Mouse (Mus musculus) ovary, adult 10 weeks (tissue): ENCODE measurements around the gene Atpif1. TPM values are rescaled to one million over a fixed set of nuclear protein-coding genes. Genes with fewer than 3 reads are reported as not detected.

Experiments
- polyA plus RNA-seq: library from polyadenylated mRNA; stranded (reverse); fragments of 350-450 nt; fragmentation: Illumina TruSeq; extraction: RNeasy Lipid Tissue Mini Kit (QIAGEN cat#74804); gene quantifications from one replicate; pipeline ENCODE4 v1.2.3, GENCODE M21; 2014

The Atpif1 gene
- polyA plus RNA-seq = 228 TPM

GRCm38 (mm10) chr4:132532981-132533916 is at the start of gene Atpif1:
Gene Atpif1, minus strand, starts transcription at chr4:132533659.

GRCm38 (mm10) chr4:132563965-132564364 is 30.5 kb upstream of the Atpif1 start, which contains the start of gene Ptafr:
Gene Ptafr, plus strand, starts transcription at chr4:132564067.

GRCm38 (mm10) chr4:132535406-132536121 is 2.1 kb upstream of the Atpif1 start, which contains the start of gene Dnajc8:
Gene Dnajc8, plus strand, starts transcription at chr4:132535550.

DNA sequence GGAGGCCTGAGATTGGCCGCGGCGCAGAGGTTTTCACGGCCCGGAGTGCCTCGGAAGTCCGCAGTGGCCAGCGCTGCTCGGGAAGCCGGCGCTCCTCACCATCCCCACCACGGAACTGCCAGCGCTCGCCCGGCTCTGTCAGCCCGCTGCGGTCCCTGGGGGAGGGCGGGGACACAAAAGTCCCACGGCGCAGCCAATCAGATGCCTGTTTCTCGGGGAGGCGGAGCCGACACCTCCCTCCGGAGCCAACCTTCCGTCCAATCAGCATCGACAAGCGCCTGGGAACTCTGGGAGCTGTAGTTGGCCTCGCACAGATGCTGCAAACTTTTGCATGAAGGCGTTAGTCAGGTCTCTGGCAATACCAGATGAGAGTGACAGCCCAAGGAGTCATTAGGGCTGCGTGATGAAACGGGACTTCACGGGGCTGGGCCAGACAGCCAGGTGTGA is 23.1 kb downstream of the Atpif1 start, which contains the start of gene Sesn2:
Sesn2 (minus strand) TSS at position 150 of the 447 bp plus-strand sequence.

Other genes with a start within 250 kb of the Atpif1 start
- gene Rab42, start 230.3 kb downstream of the Atpif1 start, polyA plus RNA-seq = not detected
- gene Trnau1ap, start 204.1 kb downstream of the Atpif1 start, polyA plus RNA-seq = 8.9 TPM
- 6.0 TPM for gene Rcc1, start 180.1 kb downstream of the Atpif1 start, polyA plus RNA-seq
- 18.1 TPM for gene Phactr4, start 111.2 kb downstream of the Atpif1 start, polyA plus RNA-seq
- 2.5 TPM for gene Med18, start 69.7 kb downstream of the Atpif1 start, polyA plus RNA-seq
- 0.54 TPM for gene Sesn2, start 23.2 kb downstream of the Atpif1 start, polyA plus RNA-seq
- gene Dnajc8, start 1.9 kb upstream of the Atpif1 start, polyA plus RNA-seq = 354 TPM
- gene Ptafr, start 30.4 kb upstream of the Atpif1 start, polyA plus RNA-seq = 2.3 TPM
- gene Eya3, start 105.3 kb upstream of the Atpif1 start, polyA plus RNA-seq = 59.9 TPM
- 3.1 TPM for gene Xkr8, start 198.9 kb upstream of the Atpif1 start, polyA plus RNA-seq
- gene Smpdl3b, start 223.6 kb upstream of the Atpif1 start, polyA plus RNA-seq = 13.2 TPM
- gene Rpa2, start 234.7 kb upstream of the Atpif1 start, polyA plus RNA-seq = 12.3 TPM